Mouse (Mus musculus) gastrocnemius, postnatal 36 days (tissue): Measurements from ENCODE around the gene Wnt10b. TPM values are rescaled to one million over a fixed set of nuclear protein-coding genes. Genes with fewer than 3 reads are reported as not detected.
"Not testable (repeated sequence)": the region's sequence is repeated elsewhere in the genome, so short reads cannot be mapped to it uniquely, and the experiment has no call there.

Source experiments
- DNase-seq, 2 experiments: peaks; one replicate each; pipeline ENCODE4 v3.0.0; 2022
- intact Hi-C: fragments of 180-260 bp; cut with DNase I; formaldehyde crosslinking; loops from one replicate; pipeline ENCODE4 v1.15.1; 2025
- long read RNA-seq, 2 experiments: library from polyadenylated mRNA; stranded (forward); transcript quantifications; one replicate each; pipeline ENCODE4 v2.0.0; 2021
- total RNA-seq, 2 experiments: library from RNA; stranded (reverse); gene quantifications; 2 replicates each; pipeline ENCODE4 v1.2.3; 2021

The Wnt10b gene
- total RNA-seq: under 1 TPM; 0.69 to 0.87 TPM
- long read RNA-seq, experiment 1: 0 reads
- long read RNA-seq, experiment 2: 0 reads

DNA sequence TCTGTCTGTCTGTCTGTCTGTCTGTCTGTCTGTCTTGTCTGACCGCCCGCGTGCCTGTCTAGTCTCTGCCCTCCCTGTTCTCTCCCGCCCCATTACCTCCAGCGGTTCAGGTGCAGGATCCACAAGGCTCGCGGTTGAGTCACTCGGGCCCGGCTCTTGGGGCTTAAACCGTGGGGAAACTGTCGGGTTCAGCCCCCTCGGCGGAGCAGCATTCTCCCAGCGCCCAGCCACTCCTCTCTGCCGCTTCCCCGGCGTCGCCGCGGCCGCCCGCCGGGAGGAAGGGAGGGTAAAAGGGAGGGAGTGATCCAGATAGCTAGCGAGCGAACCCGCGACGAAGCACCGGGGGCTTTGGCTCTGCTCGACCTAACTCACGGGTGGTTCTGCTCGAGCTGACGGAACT is at the start of gene Wnt10b:
TSS of gene Wnt10b (minus strand) at position 389 of the 400 bp plus-strand sequence.
- no peak for DNase-seq
- intact Hi-C loops: no loop called here

DNA sequence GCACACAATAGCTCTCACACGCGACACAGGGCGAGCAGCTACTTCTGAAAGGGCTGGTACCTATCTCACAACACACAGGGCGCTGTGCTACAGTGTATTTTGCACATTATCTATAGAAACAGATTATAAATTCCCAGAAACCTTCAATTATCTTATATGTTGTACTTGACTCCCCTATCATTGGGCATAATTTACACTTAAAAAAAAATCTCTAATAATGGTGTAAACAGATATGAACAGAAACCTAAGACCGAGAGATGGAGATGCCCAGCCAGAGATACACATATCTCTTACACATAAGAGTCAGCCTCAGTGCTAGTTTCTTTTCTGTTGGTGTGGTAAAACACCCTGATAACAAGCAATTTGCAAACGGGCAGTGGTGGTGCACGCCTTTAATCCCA is 49.7 kb upstream of the Wnt10b start:
- intact Hi-C loops: loop anchor here (10.0 kb wide), 1 partner anchor 723 kb away; no protein-coding TSS in a partner anchor
- DNase-seq: no peak

DNA sequence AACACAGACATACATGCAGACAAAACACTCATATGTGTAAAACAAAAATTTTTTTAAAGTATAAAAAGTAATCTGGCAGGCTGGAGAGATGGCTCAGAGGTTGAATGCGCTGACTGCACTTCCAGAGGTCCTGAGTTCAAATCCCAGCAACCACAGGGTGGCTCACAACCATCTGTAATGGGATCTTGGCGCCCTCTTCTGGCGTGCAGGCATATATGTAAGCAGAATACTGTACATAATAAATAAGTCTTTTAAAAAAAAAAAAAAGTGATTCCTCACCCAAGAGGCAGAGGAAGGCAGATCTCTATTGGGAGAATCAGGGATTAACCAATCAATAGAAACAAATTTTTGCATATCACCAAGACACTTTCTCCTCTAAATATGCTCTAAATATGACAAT is 45.5 kb upstream of the Wnt10b start:
- no peak for DNase-seq
- intact Hi-C loops: loop anchor here (10.0 kb wide), 1 partner anchor 719 kb away; no protein-coding TSS in a partner anchor

GRCm38 (mm10) chr15:98822147-98822546 is 44.2 kb upstream of the Wnt10b start:
- DNase-seq: no peak
- intact Hi-C loops: loop anchor here (10.0 kb wide), 1 partner anchor 717 kb away; no protein-coding TSS in a partner anchor

DNA sequence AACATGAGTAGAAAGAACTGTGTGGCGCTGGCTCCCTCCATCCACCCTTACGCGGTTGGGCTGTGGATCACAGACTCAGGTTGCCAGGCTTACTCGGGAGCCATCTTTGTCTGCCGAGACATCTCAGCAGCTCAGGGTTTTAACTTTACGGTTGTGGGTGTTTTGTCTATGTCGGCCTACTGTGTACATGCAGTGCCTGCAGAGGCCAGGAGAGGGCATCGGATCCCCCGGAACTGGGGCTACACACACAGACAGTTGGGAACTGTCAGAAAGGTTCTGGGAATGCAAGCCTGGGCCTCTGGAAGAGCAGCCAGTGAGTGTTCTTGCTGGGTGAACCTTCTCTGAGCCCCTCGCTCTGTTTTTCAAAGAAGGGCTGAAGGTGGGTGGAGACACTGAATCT is 43.5 kb upstream of the Wnt10b start:
- intact Hi-C loops: loop anchor here (10.0 kb wide), 1 partner anchor 717 kb away; no protein-coding TSS in a partner anchor
- no peak for DNase-seq

DNA sequence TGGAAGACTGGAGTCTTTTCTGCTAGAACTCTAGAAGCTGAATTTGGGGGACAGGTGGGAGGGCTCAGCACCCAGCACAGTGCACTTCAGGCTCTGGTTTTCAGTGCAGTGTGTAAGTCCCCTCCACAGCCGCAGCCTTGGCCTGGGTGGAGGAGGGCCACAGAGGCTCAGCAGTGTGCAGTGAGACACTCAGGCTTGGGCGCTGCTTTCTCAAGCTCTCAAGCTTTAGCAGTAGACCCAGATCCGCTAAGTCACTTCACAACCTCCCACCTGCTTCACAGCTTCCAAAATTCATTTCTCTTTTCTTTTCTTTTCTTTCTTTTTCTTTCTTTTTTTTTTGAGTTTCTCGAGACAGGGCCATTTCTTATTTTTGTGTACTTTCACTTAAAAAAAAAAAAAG is 43.0 kb upstream of the Wnt10b start:
- intact Hi-C loops: loop anchor here (10.0 kb wide), 1 partner anchor 716 kb away; no protein-coding TSS in a partner anchor
- no peak for DNase-seq

- intact Hi-C loops: no loop called here
These were observed 40.2 kb upstream of the Wnt10b start for GRCm38 (mm10) chr15:98818171-98818570.

GRCm38 (mm10) chr15:98812741-98813424 is 34.9 kb upstream of the Wnt10b start:
- no peak for DNase-seq
- intact Hi-C loops: no loop called here

More at GRCm38 (mm10) chr15:98818171-98818570, 40.2 kb upstream of the Wnt10b start:
- no peak for DNase-seq

DNA sequence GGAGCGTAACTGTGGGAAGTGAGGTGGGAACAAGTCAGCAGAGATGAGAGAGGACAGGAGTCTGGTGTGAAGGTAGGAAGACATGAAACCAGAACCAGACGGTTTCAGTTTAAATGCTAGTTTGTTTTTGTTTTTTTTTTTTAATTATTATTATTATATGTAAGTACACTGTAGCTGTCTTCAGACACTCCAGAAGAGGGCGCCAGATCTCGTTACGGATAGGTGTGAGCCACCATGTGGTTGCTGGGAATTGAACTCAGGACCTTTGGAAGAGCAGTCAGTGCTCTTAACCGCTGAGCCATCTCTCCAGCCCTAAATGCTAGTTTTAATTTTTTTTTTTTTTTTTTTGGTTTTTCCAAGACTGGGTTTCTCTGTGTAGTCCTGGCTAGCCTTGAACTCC is 32.3 kb upstream of the Wnt10b start:
- DNase-seq, intact Hi-C loops: not testable (repeated sequence)

GRCm38 (mm10) chr15:98809390-98809789 is 31.4 kb upstream of the Wnt10b start, which contains the start of gene Ddn:
Ddn (minus strand) TSS chr15:98809490.
- intact Hi-C loops: no loop called here
- no peak for DNase-seq

DNA sequence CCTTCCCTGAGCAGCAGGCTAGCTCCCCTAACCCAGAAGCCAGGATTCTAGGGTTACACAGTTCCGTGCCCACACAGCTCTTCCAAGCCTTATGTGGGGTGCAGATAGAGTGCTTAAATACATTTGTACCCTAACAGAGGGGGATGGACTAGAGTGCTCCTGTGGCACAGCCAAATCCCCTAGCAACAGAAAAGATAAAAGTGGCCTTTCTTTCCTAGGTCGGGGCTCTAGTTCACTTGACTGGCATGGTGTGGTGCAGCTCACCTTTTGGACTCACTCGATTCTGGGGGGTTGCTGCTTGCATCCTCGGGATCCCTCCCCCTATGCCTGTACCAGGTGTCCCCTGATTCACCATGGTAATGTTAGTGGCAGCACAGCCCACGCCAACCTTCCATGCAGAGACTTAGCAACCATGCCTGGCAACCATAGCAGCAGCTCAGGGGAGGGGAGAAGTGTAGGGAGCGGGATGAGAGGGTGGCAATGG is 30.7 kb upstream of the Wnt10b start:
- intact Hi-C loops: no loop called here

DNA sequence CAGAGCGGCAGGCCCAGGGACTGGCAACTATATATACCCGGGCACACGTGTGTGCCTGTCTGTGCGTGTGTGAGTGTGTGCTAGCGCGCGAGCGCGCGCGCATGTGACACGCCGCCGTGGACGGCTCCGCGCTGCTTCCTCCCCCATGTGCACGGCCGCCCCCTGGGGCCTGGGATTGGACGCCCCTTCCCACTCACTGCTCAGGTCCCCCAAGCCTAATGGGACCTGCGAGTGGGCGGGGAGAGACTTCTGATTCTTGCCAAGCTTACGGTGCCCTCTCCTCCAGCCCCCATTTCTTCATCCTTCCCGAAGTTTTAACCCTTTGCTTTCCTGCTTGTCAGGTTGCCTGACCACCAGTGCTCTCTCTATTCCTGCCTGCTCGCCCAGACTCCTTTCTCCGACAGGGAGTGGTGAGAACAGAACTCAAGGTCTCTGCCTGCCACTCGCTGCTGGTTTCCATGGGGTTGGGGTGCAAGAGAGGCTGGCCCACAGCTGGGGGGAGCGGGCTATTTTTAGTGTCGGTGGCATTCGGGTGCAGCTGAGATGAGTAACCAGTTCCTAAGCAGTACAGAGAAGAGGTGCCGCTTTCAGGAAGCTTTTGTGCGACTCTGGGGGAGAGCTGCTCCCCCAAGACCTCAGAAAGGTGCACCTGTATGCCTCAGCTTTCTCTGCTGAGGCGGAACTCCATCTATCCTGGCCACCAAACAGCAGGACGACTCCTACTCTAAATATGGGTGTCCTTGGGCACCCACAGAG is 30.1 kb upstream of the Wnt10b start:
- intact Hi-C loops: no loop called here
- DNase-seq: no peak

More for the DNA sequence above, 30.7 kb upstream of the Wnt10b start:
- DNase-seq: no peak

GRCm38 (mm10) chr15:98806809-98807770 is 29.1 kb upstream of the Wnt10b start:
- DNase-seq: no peak
- intact Hi-C loops: no loop called here

DNA sequence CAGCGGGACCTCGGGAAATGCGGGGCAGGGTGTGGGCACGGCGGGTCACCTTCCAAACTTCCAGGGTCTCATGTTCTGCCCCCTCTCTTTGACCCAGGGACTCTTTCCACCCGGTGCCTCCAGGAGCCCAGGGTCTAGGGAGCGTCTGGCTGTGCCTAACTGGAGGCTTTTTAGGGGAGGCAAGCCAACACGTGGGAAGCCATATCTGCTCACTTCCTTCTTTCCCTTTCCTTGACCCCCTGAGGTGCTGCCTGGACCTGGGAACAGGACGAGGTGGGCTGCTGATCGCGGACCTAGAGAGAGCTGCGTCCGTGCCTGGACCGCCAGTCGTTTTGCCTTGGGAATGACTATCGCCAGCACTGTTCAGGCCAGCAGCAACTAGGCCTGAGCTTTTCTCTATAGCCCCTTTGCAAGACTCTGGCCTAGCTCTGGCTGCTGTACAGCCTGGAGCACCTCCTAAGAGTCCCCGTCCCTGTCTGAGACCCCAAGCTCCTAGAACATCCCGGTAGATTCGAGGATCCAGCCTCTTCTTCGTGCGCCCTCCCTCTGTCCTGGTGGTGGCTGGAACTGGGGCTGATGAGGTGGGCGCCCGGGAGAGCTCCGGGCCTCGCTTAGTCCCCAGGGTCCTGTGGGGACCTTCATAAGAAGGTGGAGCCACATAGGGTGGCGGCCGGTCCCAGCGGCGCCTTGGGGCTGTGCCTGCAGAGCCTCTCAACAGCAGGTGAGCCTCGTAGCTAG is 28.3 kb upstream of the Wnt10b start:
- DNase-seq: no peak
- intact Hi-C loops: no loop called here

DNA sequence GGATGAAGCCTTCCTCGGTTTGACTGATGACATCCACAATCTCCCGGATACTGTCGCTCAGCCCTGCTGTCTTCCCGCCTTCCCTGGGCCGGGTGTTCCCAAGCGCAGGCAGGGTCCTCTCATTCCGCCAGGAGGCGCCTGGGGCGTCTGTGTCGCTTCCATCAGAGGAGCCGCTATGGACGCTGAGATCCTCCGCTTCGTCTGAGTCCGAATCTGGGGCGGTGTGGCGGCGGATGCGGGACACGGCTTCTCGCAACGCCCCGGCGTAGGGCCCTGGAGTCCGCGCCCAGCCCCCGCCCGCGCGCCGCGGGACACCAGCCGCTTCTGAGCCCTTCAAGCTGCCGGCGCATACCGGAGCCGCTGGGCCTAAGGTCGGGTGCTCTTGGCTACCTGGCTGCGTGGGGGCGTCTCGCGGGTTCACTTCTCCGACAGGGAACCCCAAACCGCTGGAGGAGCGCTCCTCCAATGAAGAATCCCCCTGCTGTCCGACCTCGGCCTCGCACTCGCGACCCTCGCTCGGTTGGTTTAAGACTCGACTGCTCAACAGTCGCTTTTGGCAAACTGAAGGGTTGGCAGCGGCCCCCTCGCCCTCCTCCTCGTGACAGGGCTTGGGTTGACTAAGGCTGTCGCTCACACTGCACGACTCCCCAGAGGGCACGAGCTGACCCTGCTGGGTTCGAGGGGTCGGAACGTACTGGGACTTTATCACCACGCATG is 27.5 kb upstream of the Wnt10b start:
- intact Hi-C loops: no loop called here
- peak; percentile 53 to 60 for DNase-seq

- DNase-seq: peak; percentile 55 to 83
- intact Hi-C loops: loop anchor here (5.0 kb wide), 1 partner anchor 142 kb away; the partner anchor contains the start of gene Ddx23
These were observed 26.1 kb upstream of the Wnt10b start for GRCm38 (mm10) chr15:98804054-98804453.

DNA sequence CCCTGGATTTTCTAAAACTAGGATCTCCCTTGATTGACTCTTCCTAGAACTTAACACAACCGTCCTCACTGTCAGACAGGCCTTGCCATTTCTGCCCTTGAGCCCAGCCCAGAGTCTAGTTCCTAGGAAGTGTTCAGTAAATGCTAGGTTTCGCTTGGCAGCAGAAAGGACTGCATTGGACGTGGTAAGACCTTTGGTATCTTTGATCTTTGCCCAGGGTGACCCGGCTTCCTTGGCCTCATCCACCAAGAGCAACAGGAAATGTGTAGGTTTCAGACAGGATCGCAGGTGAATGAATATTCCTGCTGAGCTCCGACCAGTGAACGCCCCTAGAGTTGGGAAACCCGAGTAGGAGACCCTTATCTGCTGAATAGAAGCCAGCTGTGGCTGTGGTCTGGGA is 25.0 kb upstream of the Wnt10b start:
- no peak for DNase-seq
- intact Hi-C loops: loop anchor here (5.0 kb wide), 1 partner anchor 141 kb away; the partner anchor contains the start of gene Ddx23

DNA sequence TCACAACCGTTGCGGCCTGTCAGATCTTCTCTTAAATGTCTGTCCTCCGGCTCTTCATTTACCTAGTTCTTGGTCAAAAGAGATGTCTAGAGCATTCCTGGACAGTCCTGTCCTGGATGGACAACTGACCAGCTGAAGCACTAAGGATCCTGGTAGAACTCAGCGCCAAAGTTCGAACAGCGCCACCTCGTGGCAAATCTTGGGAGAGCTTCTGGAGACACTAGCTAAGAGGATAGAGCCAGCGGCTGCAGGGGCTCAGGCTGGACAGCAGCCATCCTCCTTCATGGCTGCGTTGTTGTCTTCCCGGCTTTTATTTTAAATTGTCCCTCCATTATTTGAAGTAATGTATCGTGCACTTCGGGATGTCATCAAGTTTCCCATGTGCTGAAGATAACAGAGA is 21.4 kb upstream of the Wnt10b start:
- intact Hi-C loops: no loop called here
- peak; percentile 68 to 83 for DNase-seq

- no peak for DNase-seq
- intact Hi-C loops: no loop called here
These were observed 21.0 kb upstream of the Wnt10b start for GRCm38 (mm10) chr15:98798903-98799302.
